In the genomic region with DNA sequence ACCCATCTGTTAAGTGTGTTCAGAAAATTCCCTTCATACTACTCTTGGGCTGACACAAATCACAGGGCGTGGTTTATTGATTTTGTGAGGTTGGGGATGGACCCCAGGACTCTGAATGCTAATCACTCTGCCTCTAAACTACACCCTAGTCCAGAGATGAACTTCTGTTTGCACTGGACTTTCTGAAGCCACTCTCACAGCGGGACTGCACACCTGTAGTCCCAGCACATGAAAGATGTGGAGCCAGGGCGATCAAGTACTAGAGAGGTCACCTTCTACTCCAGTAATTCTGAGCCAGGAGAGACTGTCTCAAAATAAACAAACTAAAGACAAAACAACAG, we compare ENCODE assay signal across 9 mouse cellular contexts. TPM values are rescaled to one million over a fixed set of nuclear protein-coding genes. Genes with fewer than 3 reads are reported as not detected.
DNase-seq lines count a peak whose midpoint lies in the region; TF ChIP-seq lines count a peak whose summit lies in the region.
"Had no signal": no experiment of that assay in that cellular context is flagged by ENCODE, and none has a peak within 500 bp of the region (broad histone marks: within the 10 kb centered on the region; RNA-seq: fewer than 3 reads in every experiment).

No protein-coding gene starts in this region.

- peaks cover 52% of the 10 kb centered on the region for H3K36me3 ChIP-seq in heart, embryonic 10.5 days
- H3K36me3 ChIP-seq in ES-Bruce4 (ENCODE audit: control insufficient read depth, insufficient read depth, low read length, poor library complexity, severe bottlenecking) (peaks cover 34% of the 10 kb centered on the region), macrophage (ENCODE audit: inconsistent target) (no peaks in the 10 kb centered on the region)
- peaks cover 38% of the 10 kb centered on the region for H3K36me3 ChIP-seq in hindbrain, embryonic 10.5 days

- no peaks in the 10 kb centered on the region for H3K27me3 ChIP-seq in heart, embryonic 10.5 days (ENCODE audit: insufficient read depth, poor library complexity, severe bottlenecking)
- no peaks in the 10 kb centered on the region for H3K27me3 ChIP-seq in ES-Bruce4 (ENCODE audit: control insufficient read depth, insufficient read depth, low read length, poor library complexity, severe bottlenecking)
- no peaks in the 10 kb centered on the region for H3K27me3 ChIP-seq in hindbrain, embryonic 10.5 days (ENCODE audit: insufficient read depth, poor library complexity, severe bottlenecking)

- H3K9ac ChIP-seq in ES-Bruce4 (ENCODE audit: low read depth, poor library complexity, severe bottlenecking), result no peak overlapping the region

- TF ChIP-seq POLR2A in ES-Bruce4 (IDR thresholded peaks at IDR 0.05; ENCODE audit: insufficient read depth, low read length), result no peak

- WGBS in heart, embryonic 10.5 days, result 61% methylated on average over 3 of the region's 3 CpGs
- 52% methylated on average over 3 of the region's 3 CpGs for WGBS in hindbrain, embryonic 10.5 days
- 84% methylated on average over 3 of the region's 3 CpGs for WGBS in macrophage (ENCODE audit: missing documents)

- peaks cover 52% of the 10 kb centered on the region for H3K4me1 ChIP-seq in heart, embryonic 10.5 days
- peaks cover 5% of the 10 kb centered on the region for H3K4me1 ChIP-seq in ES-Bruce4 (ENCODE audit: control insufficient read depth, insufficient read depth, low read length)
- peaks cover 43% of the 10 kb centered on the region for H3K4me1 ChIP-seq in hindbrain, embryonic 10.5 days (replicated peaks)

- peak overlapping the region; percentile 94 for H3K27ac ChIP-seq in heart, embryonic 10.5 days
- H3K27ac ChIP-seq in ES-Bruce4 (ENCODE audit: insufficient read depth, low read length) (peak overlapping the region; percentile 72), macrophage (no peak overlapping the region)
- peak overlapping the region; percentile 92 for H3K27ac ChIP-seq in hindbrain, embryonic 10.5 days

- TF ChIP-seq CTCF in ES-Bruce4 (IDR thresholded peaks at IDR 0.05; ENCODE audit: low read depth, low read length), result no peak

- DNase-seq in heart, embryonic 10.5 days (ENCODE audit: low spot score), result no peak
- no peak for DNase-seq in heart, adult 18-20 months
- no peak for DNase-seq in hindbrain, embryonic 10.5 days (ENCODE audit: low spot score)
- DNase-seq in right cerebral cortex, postnatal 10 days (ENCODE audit: low spot score in 2 of 2), result no peak
- DNase-seq in testis, postnatal 10 days (ENCODE audit: low spot score), result no peak
- no peak for DNase-seq in adrenal gland, postnatal 4 days (ENCODE audit: low spot score in 2 of 2)

- no peaks in the 10 kb centered on the region for H3K79me2 ChIP-seq in macrophage (ENCODE audit: inconsistent target)

- TF ChIP-seq EP300 in ES-Bruce4 (IDR thresholded peaks at IDR 0.05; ENCODE audit: insufficient read depth, low read depth, low read length), result no peak

- H3K9me3 ChIP-seq in heart, embryonic 10.5 days, result no peaks in the 10 kb centered on the region
- no peaks in the 10 kb centered on the region for H3K9me3 ChIP-seq in ES-Bruce4 (replicated peaks; ENCODE audit: control insufficient read depth, insufficient read depth, low read length, poor library complexity, severe bottlenecking)
- H3K9me3 ChIP-seq in hindbrain, embryonic 10.5 days, result 0 out of 2 replicates have a peak, but pooled peaks cover 2% of the 10 kb centered on the region

- H3K4me3 ChIP-seq in heart, embryonic 10.5 days, result peak overlapping the region; percentile 78
- H3K4me3 ChIP-seq in ES-Bruce4 (ENCODE audit: low read depth, low read length) (peak overlapping the region; percentile 81), macrophage (ENCODE audit: inconsistent target) (peak overlapping the region; percentile 3; the same call in 1 of the 2 replicates)
- H3K4me3 ChIP-seq in hindbrain, embryonic 10.5 days, result peak overlapping the region; percentile 83

RNA-seq across cellular contexts. Expression of a gene that starts 0.4 kb away (rescaled TPM):
- polyA plus RNA-seq in heart, embryonic 10.5 days (2016; fragmentation: Nextera tagmentation; extraction: Ambion mirVana), result 16.4 and 16.9 TPM in 2 replicates
- total RNA-seq in heart, adult 18-20 months (2021), result 10 to 100 TPM; 58.1 to 60.8 TPM
- polyA plus RNA-seq in ES-Bruce4 (2011; ENCODE audit: insufficient read depth, insufficient read length, low read depth, missing spikeins) (62.3 and 63.5 TPM in 2 replicates), macrophage (2018) (5.1 to 8.4 TPM (median 5.6 TPM) in 3 replicates)
- polyA plus RNA-seq in hindbrain, embryonic 10.5 days (2016; fragmentation: Nextera tagmentation; extraction: Ambion mirVana), result 10.0 and 11.0 TPM in 2 replicates
- 1 to 10 TPM in 17 of 26 experiments, under 1 TPM in 8, not detected in 1; 0.20 to 7.2 (median 1.6) TPM for total RNA-seq in macrophage (2018; cell fraction: chromatin; rRNA removed)
- total RNA-seq in macrophage (2018; cell fraction: cytosol; rRNA removed), result 1 to 10 TPM; 1.3 to 7.3 (median 3.6) TPM
- total RNA-seq in macrophage (2018; cell fraction: nucleus; rRNA removed), result 10 to 100 TPM in 1 of 26 experiments, 1 to 10 TPM in 24, under 1 TPM in 1; 0.89 to 10.2 (median 2.2) TPM
- total RNA-seq in adrenal gland, postnatal 4 days (2021), result 10 to 100 TPM; 52.5 to 57.4 TPM

RNA-seq across cellular contexts. Expression of a gene that starts 36.3 kb away (rescaled TPM):
- polyA plus RNA-seq in heart, embryonic 10.5 days (2016; fragmentation: Nextera tagmentation; extraction: Ambion mirVana), result 2.5 and 5.7 TPM in 2 replicates
- under 1 TPM in 1 of 2 experiments, not detected in 1; 0.69 TPM for total RNA-seq in heart, adult 18-20 months (2021)
- polyA plus RNA-seq in ES-Bruce4 (2011; ENCODE audit: insufficient read depth, insufficient read length, low read depth, missing spikeins), result not detected in 2 replicates
- polyA plus RNA-seq in hindbrain, embryonic 10.5 days (2016; fragmentation: Nextera tagmentation; extraction: Ambion mirVana), result 0.70 and 0.85 TPM in 2 replicates
- total RNA-seq in macrophage (2018; cell fraction: chromatin; rRNA removed), result not detected
- total RNA-seq in macrophage (2018; cell fraction: cytosol; rRNA removed), result not detected
- total RNA-seq in macrophage (2018; cell fraction: nucleus; rRNA removed), result not detected
- not detected in 3 replicates for polyA plus RNA-seq in macrophage (2018)
- 1 to 10 TPM; 1.3 to 7.3 TPM for total RNA-seq in adrenal gland, postnatal 4 days (2021)
- total RNA-seq: layer of hippocampus, postnatal 14 days had no signal

RNA-seq across cellular contexts. Expression of a gene that starts 38.9 kb away (rescaled TPM):
- 112 and 160 TPM in 2 replicates for polyA plus RNA-seq in heart, embryonic 10.5 days (2016; fragmentation: Nextera tagmentation; extraction: Ambion mirVana)
- 1 to 10 TPM; 4.7 to 6.4 TPM for total RNA-seq in heart, adult 18-20 months (2021)
- 56.6 and 62.5 TPM in 2 replicates for polyA plus RNA-seq in ES-Bruce4 (2011; ENCODE audit: insufficient read depth, insufficient read length, low read depth, missing spikeins)
- polyA plus RNA-seq in hindbrain, embryonic 10.5 days (2016; fragmentation: Nextera tagmentation; extraction: Ambion mirVana), result 132 and 165 TPM in 2 replicates
- total RNA-seq in macrophage (2018; cell fraction: chromatin; rRNA removed), result 1 to 10 TPM in 11 of 26 experiments, under 1 TPM in 4, not detected in 11; 0.53 to 4.3 (median 1.8) TPM
- 1 to 10 TPM in 9 of 26 experiments, under 1 TPM in 17; 0.28 to 2.4 (median 0.89) TPM for total RNA-seq in macrophage (2018; cell fraction: cytosol; rRNA removed)
- 1 to 10 TPM in 7 of 26 experiments, under 1 TPM in 9, not detected in 10; 0.45 to 9.6 (median 0.94) TPM for total RNA-seq in macrophage (2018; cell fraction: nucleus; rRNA removed)
- polyA plus RNA-seq in macrophage (2018), result 0.45 to 5.8 TPM (median 3.0 TPM) in 3 replicates
- total RNA-seq in adrenal gland, postnatal 4 days (2021), result 10 to 100 TPM; 19.6 to 22.8 TPM

RNA-seq across cellular contexts. Expression of a gene that starts 53.5 kb away (rescaled TPM):
- 47.9 and 56.9 TPM in 2 replicates for polyA plus RNA-seq in heart, embryonic 10.5 days (2016; fragmentation: Nextera tagmentation; extraction: Ambion mirVana)
- total RNA-seq in heart, adult 18-20 months (2021), result 10 to 100 TPM; 24.3 to 24.6 TPM
- polyA plus RNA-seq in ES-Bruce4 (2011; ENCODE audit: insufficient read depth, insufficient read length, low read depth, missing spikeins) (74.9 and 80.8 TPM in 2 replicates), macrophage (2018) (1.8 to 4.1 TPM (median 3.4 TPM) in 3 replicates)
- polyA plus RNA-seq in hindbrain, embryonic 10.5 days (2016; fragmentation: Nextera tagmentation; extraction: Ambion mirVana), result 23.7 and 24.1 TPM in 2 replicates
- total RNA-seq in macrophage (2018; cell fraction: chromatin; rRNA removed), result 10 to 100 TPM; 10.3 to 64.3 (median 28.7) TPM
- total RNA-seq in macrophage (2018; cell fraction: cytosol; rRNA removed), result 1 to 10 TPM in 25 of 26 experiments, under 1 TPM in 1; 0.97 to 5.1 (median 2.3) TPM
- total RNA-seq in macrophage (2018; cell fraction: nucleus; rRNA removed), result 10 to 100 TPM in 13 of 26 experiments, 1 to 10 TPM in 13; 3.6 to 22.3 (median 10.7) TPM
- 10 to 100 TPM; 74.7 to 79.1 TPM for total RNA-seq in adrenal gland, postnatal 4 days (2021)

Comparison
In these comparisons a context has a peak if more than half of its experiments do, and no peak if none do; other contexts are left out.
1. H3K4me3 ChIP-seq: peak in every context shown above with its lines; median percentile 83 in hindbrain, embryonic 10.5 days; 81 in ES-Bruce4; 78 in heart, embryonic 10.5 days; 3 in macrophage.